Mouse (Mus musculus) Muller cell, postnatal 12 days (primary cell): ENCODE results near the gene C1qb.

Experiments
- DNase-seq: peaks from one replicate; pipeline ENCODE4 v3.0.0-alpha.2; 2015; ENCODE audit errors: inconsistent ontology term

Gene C1qb

GRCm38 (mm10) chr4:136893691-136894543 is 7.9 kb upstream of the C1qb start:
- peak; percentile 46 for DNase-seq

- no peak for DNase-seq
These were observed 6.8 kb upstream of the C1qb start, which contains the start of gene C1qc for GRCm38 (mm10) chr4:136892811-136893210. Gene C1qc (minus strand): TSS chr4:136893065.

- DNase-seq = no peak
These were observed 6.4 kb upstream of the C1qb start for GRCm38 (mm10) chr4:136892371-136892770.

- no peak for DNase-seq
These were observed 5.1 kb upstream of the C1qb start for GRCm38 (mm10) chr4:136891115-136891514.

- DNase-seq = no peak
These were observed 4.0 kb upstream of the C1qb start for GRCm38 (mm10) chr4:136889981-136890380.

GRCm38 (mm10) chr4:136887714-136888113 is 1.7 kb upstream of the C1qb start:
- no peak for DNase-seq

GRCm38 (mm10) chr4:136878601-136879000 is 7.4 kb downstream of the C1qb start:
- no peak for DNase-seq

- peak; percentile 14 for DNase-seq
These were observed 7.8 kb downstream of the C1qb start for GRCm38 (mm10) chr4:136878171-136878570.

- DNase-seq = peak; percentile 65
These were observed 9.0 kb downstream of the C1qb start for GRCm38 (mm10) chr4:136876971-136877370.

GRCm38 (mm10) chr4:136875012-136875411 is 11.0 kb downstream of the C1qb start:
- no peak for DNase-seq

GRCm38 (mm10) chr4:136868371-136868770 is 17.6 kb downstream of the C1qb start:
- no peak for DNase-seq

- DNase-seq = no peak
These were observed 18.2 kb downstream of the C1qb start for GRCm38 (mm10) chr4:136867690-136868345.

- no peak for DNase-seq
These were observed 20.5 kb downstream of the C1qb start for GRCm38 (mm10) chr4:136865531-136865930.

- DNase-seq = no peak
These were observed 21.1 kb downstream of the C1qb start for GRCm38 (mm10) chr4:136864751-136865470.

- no peak for DNase-seq
These were observed 22.5 kb downstream of the C1qb start for GRCm38 (mm10) chr4:136863517-136863916.

- DNase-seq = no peak
These were observed 23.6 kb downstream of the C1qb start for GRCm38 (mm10) chr4:136862411-136862810.

GRCm38 (mm10) chr4:136861806-136862205 is 24.2 kb downstream of the C1qb start:
- DNase-seq = peak; percentile 52

- DNase-seq = no peak
These were observed 26.0 kb downstream of the C1qb start for GRCm38 (mm10) chr4:136860022-136860421.

GRCm38 (mm10) chr4:136855081-136855480 is 30.9 kb downstream of the C1qb start:
- no peak for DNase-seq

GRCm38 (mm10) chr4:136852989-136853388 is 33.0 kb downstream of the C1qb start:
- no peak for DNase-seq

GRCm38 (mm10) chr4:136852119-136852518 is 33.9 kb downstream of the C1qb start:
- no peak for DNase-seq

GRCm38 (mm10) chr4:136848565-136848964 is 37.4 kb downstream of the C1qb start:
- DNase-seq = no peak
